Mouse (Mus musculus) CH12.LX (cell line): ENCODE data around the gene Cx3cl1. TPM values are rescaled to one million over a fixed set of nuclear protein-coding genes. Genes with fewer than 3 reads are reported as not detected.

Experiments
- DNase-seq: peaks from one replicate; pipeline ENCODE4 v3.0.0-alpha.2; 2013; ENCODE audit errors: extremely low read depth
- H3K27ac ChIP-seq: 2 replicates; pipeline ENCODE4 v1.5.1; 2012; ENCODE audit warnings: low read depth, mild to moderate bottlenecking, control low read depth, moderate library complexity; ENCODE audit not compliant: insufficient read depth
- H3K27me3 ChIP-seq: replicated peaks from 2 replicates; pipeline ENCODE3; 2012; ENCODE audit warnings: inconsistent platforms
- H3K36me3 ChIP-seq, 2 experiments: replicated peaks in 1 of 2; 2 replicates each; pipeline versions ENCODE3 to v1.6.1; 2012; ENCODE audit warnings: inconsistent platforms in 1 of 2, low read length in 1 of 2, mild to moderate bottlenecking in 1 of 2, mixed read lengths in 1 of 2, moderate library complexity in 1 of 2; ENCODE audit not compliant: control insufficient read depth in 1 of 2, insufficient read depth in 1 of 2
- H3K4me1 ChIP-seq, 2 experiments: 2 replicates each; pipeline ENCODE4 v1.6.1; 2012; ENCODE audit warnings: inconsistent platforms in 1 of 2, moderate library complexity in 1 of 2; ENCODE audit not compliant: insufficient read depth in 2 of 2, control insufficient read depth in 1 of 2
- H3K4me2 ChIP-seq: 2 replicates; pipeline ENCODE4 v1.6.1; 2012; ENCODE audit warnings: low read depth, mild to moderate bottlenecking, control low read depth; ENCODE audit not compliant: poor library complexity, insufficient read depth, severe bottlenecking
- H3K4me3 ChIP-seq, 3 experiments: fragments of 150-350 bp in 1 of 3; sonication (generic) in 1 of 3; replicated peaks in 1 of 3; 2 replicates each; pipeline versions ENCODE3 to v1.5.1; 2011 to 2012; ENCODE audit warnings: low read depth in 2 of 3, low read length in 2 of 3, mild to moderate bottlenecking in 2 of 3, moderate library complexity in 2 of 3, control low read depth in 1 of 3, improper control_type of control experiment in 1 of 3, inconsistent platforms in 1 of 3, mixed read lengths in 1 of 3; ENCODE audit not compliant: poor library complexity in 1 of 3
- H3K79me2 ChIP-seq: replicated peaks from 2 replicates; pipeline ENCODE4 v1.6.1; 2012; ENCODE audit warnings: mild to moderate bottlenecking, moderate library complexity; ENCODE audit not compliant: control insufficient read depth, poor library complexity, insufficient read depth, severe bottlenecking; ENCODE audit errors: extremely low read depth
- H3K9ac ChIP-seq: 2 replicates; pipeline ENCODE4 v1.6.1; 2012; ENCODE audit warnings: low read depth, mild to moderate bottlenecking, control low read depth, moderate library complexity; ENCODE audit not compliant: insufficient read depth
- H3K9me3 ChIP-seq: replicated peaks from 2 replicates; pipeline ENCODE3; 2012; ENCODE audit warnings: low read length, inconsistent platforms, mixed read lengths
- BHLHE40 ChIP-seq: IDR thresholded peaks from 2 replicates; pipeline ENCODE4 v1.6.1; 2011; ENCODE audit warnings: mild to moderate bottlenecking, low read depth, low read length, improper control_type of control experiment
- CHD1 ChIP-seq: IDR thresholded peaks from 2 replicates; pipeline ENCODE4 v1.6.1; 2012; ENCODE audit warnings: low read depth, low read length, improper control_type of control experiment, inconsistent platforms
- CHD2 ChIP-seq: IDR thresholded peaks from 2 replicates; pipeline ENCODE4 v1.6.1; 2011; ENCODE audit warnings: low read length, improper control_type of control experiment
- CTCF ChIP-seq, 2 experiments: IDR thresholded peaks in 1 of 2; conservative IDR thresholded peaks in 1 of 2; 2 replicates each; pipeline ENCODE4 v1.5.1; 2011 to 2012; ENCODE audit warnings: low read depth in 2 of 2, low read length in 2 of 2, improper control_type of control experiment in 1 of 2, inconsistent platforms in 1 of 2, mild to moderate bottlenecking in 1 of 2, moderate library complexity in 1 of 2
- E2F4 ChIP-seq: IDR thresholded peaks from 2 replicates; pipeline ENCODE4 v1.6.1; 2011; ENCODE audit warnings: low read depth, low read length, improper control_type of control experiment; ENCODE audit not compliant: insufficient replicate concordance
- ELF1 ChIP-seq: IDR thresholded peaks from 2 replicates; pipeline ENCODE4 v1.6.1; 2014; ENCODE audit warnings: low read depth, mild to moderate bottlenecking, inconsistent platforms, low read length, improper control_type of control experiment
- EP300 ChIP-seq: IDR thresholded peaks from 2 replicates; pipeline ENCODE4 v1.6.1; 2011; ENCODE audit warnings: low read length, improper control_type of control experiment
- ETS1 ChIP-seq: conservative IDR thresholded peaks from 2 replicates; pipeline ENCODE4 v1.6.1; 2012; ENCODE audit warnings: low read depth, mild to moderate bottlenecking, inconsistent platforms, low read length, improper control_type of control experiment, moderate library complexity
- GABPA ChIP-seq: IDR thresholded peaks from 2 replicates; pipeline ENCODE4 v1.6.1; 2012; ENCODE audit warnings: low read depth, low read length, improper control_type of control experiment, inconsistent platforms; ENCODE audit not compliant: insufficient replicate concordance
- HCFC1 ChIP-seq: IDR thresholded peaks from 2 replicates; pipeline ENCODE4 v1.6.1; 2012; ENCODE audit warnings: low read depth, mild to moderate bottlenecking, inconsistent platforms, low read length, improper control_type of control experiment
- IRF4 ChIP-seq: IDR thresholded peaks from 2 replicates; pipeline ENCODE4 v1.6.1; 2014; ENCODE audit warnings: low read depth, mild to moderate bottlenecking, inconsistent platforms, low read length, improper control_type of control experiment
- JUN ChIP-seq: IDR thresholded peaks from 2 replicates; pipeline ENCODE4 v1.6.1; 2011; ENCODE audit warnings: low read depth, mild to moderate bottlenecking, low read length, improper control_type of control experiment, moderate library complexity; ENCODE audit not compliant: insufficient read depth
- JUND ChIP-seq: conservative IDR thresholded peaks from 2 replicates; pipeline ENCODE4 v1.6.1; 2011; ENCODE audit warnings: low read depth, low read length, improper control_type of control experiment
- KAT2A ChIP-seq: IDR thresholded peaks from 2 replicates; pipeline ENCODE4 v1.6.1; 2012; ENCODE audit warnings: low read length, improper control_type of control experiment, inconsistent platforms; ENCODE audit not compliant: insufficient replicate concordance
- MAX ChIP-seq: IDR thresholded peaks from 2 replicates; pipeline ENCODE4 v1.6.1; 2011; ENCODE audit warnings: low read length, improper control_type of control experiment
- MAZ ChIP-seq: IDR thresholded peaks from 2 replicates; pipeline ENCODE4 v1.6.1; 2012; ENCODE audit warnings: low read depth, mild to moderate bottlenecking, inconsistent platforms, low read length, improper control_type of control experiment, moderate library complexity
- MEF2A ChIP-seq: IDR thresholded peaks from 2 replicates; pipeline ENCODE4 v1.6.1; 2014; ENCODE audit warnings: low read depth, mild to moderate bottlenecking, inconsistent platforms, low read length, improper control_type of control experiment, borderline replicate concordance
- MXI1 ChIP-seq: IDR thresholded peaks from 2 replicates; pipeline ENCODE4 v1.6.1; 2011; ENCODE audit warnings: mild to moderate bottlenecking, low read depth, low read length, improper control_type of control experiment
- MYC ChIP-seq: IDR thresholded peaks from 2 replicates; pipeline ENCODE4 v1.6.1; 2011; ENCODE audit warnings: low read depth, mild to moderate bottlenecking, improper control_type of control experiment, low read length
- NELFE ChIP-seq: IDR thresholded peaks from 2 replicates; pipeline ENCODE4 v1.6.1; 2011; ENCODE audit warnings: low read depth, low read length, improper control_type of control experiment
- NRF1 ChIP-seq: IDR thresholded peaks from 2 replicates; pipeline ENCODE4 v1.6.1; 2014; ENCODE audit warnings: low read depth, mild to moderate bottlenecking, inconsistent platforms, low read length, improper control_type of control experiment, moderate library complexity
- PAX5 ChIP-seq: IDR thresholded peaks from 2 replicates; pipeline ENCODE4 v1.6.1; 2012; ENCODE audit warnings: low read length, inconsistent platforms, mixed read lengths
- POLR2A ChIP-seq: IDR thresholded peaks from 2 replicates; pipeline ENCODE4 v1.6.1; 2011; ENCODE audit warnings: low read depth, mild to moderate bottlenecking, improper control_type of control experiment, low read length
- POLR2AphosphoS2 ChIP-seq: IDR thresholded peaks from 2 replicates; pipeline ENCODE4 v1.6.1; 2011; ENCODE audit warnings: low read depth, low read length, improper control_type of control experiment
- RAD21 ChIP-seq: IDR thresholded peaks from 2 replicates; pipeline ENCODE4 v1.6.1; 2011; ENCODE audit warnings: low read depth, mild to moderate bottlenecking, low read length, improper control_type of control experiment, moderate library complexity
- RCOR1 ChIP-seq: conservative IDR thresholded peaks from 2 replicates; pipeline ENCODE4 v1.6.1; 2012; ENCODE audit warnings: low read depth, mild to moderate bottlenecking, inconsistent platforms, low read length, improper control_type of control experiment
- SIN3A ChIP-seq: IDR thresholded peaks from 2 replicates; pipeline ENCODE4 v1.6.1; 2012; ENCODE audit warnings: low read length, improper control_type of control experiment, inconsistent platforms
- SMC3 ChIP-seq: IDR thresholded peaks from 2 replicates; pipeline ENCODE4 v1.6.1; 2011; ENCODE audit warnings: low read depth, low read length, improper control_type of control experiment
- TBP ChIP-seq: conservative IDR thresholded peaks from 2 replicates; pipeline ENCODE4 v1.6.1; 2011; ENCODE audit warnings: low read depth, low read length, improper control_type of control experiment
- TCF12 ChIP-seq: IDR thresholded peaks from 2 replicates; pipeline ENCODE4 v1.6.1; 2014; ENCODE audit warnings: low read depth, mild to moderate bottlenecking, inconsistent platforms, low read length, improper control_type of control experiment
- UBTF ChIP-seq: IDR thresholded peaks from 2 replicates; pipeline ENCODE4 v1.6.1; 2012; ENCODE audit warnings: low read depth, mild to moderate bottlenecking, inconsistent platforms, low read length, improper control_type of control experiment, moderate library complexity
- USF1 ChIP-seq: IDR thresholded peaks from 2 replicates; pipeline ENCODE4 v1.6.1; 2014; ENCODE audit warnings: low read depth, mild to moderate bottlenecking, inconsistent platforms, low read length, improper control_type of control experiment
- USF2 ChIP-seq: conservative IDR thresholded peaks from 2 replicates; pipeline ENCODE4 v1.6.1; 2011; ENCODE audit warnings: low read depth, low read length, improper control_type of control experiment
- ZC3H11A ChIP-seq: IDR thresholded peaks from 2 replicates; pipeline ENCODE4 v1.6.1; 2012; ENCODE audit warnings: low read depth, mild to moderate bottlenecking, inconsistent platforms, low read length, improper control_type of control experiment
- ZMIZ1 ChIP-seq: IDR thresholded peaks from 2 replicates; pipeline ENCODE4 v1.6.1; 2012; ENCODE audit warnings: low read depth, mild to moderate bottlenecking, inconsistent platforms, low read length, improper control_type of control experiment
- ZNF384 ChIP-seq: IDR thresholded peaks from 2 replicates; pipeline ENCODE4 v1.6.1; 2012; ENCODE audit warnings: low read depth, low read length, improper control_type of control experiment, inconsistent platforms
- dilution Hi-C: fragments of 300-500 bp; cut with MboI; formaldehyde crosslinking; loops from 2 replicates; pipeline ENCODE4 v1.14.3; 2020; ENCODE audit warnings: low sequenced_read_pairs; ENCODE audit not compliant: extremely low pct_unique_long_range_greater_than_20kb, extremely low pct_ligation_motif_present
- in situ Hi-C: fragments of 300-500 bp; cut with MboI; formaldehyde crosslinking; loops from 3 replicates; pipeline ENCODE4 v1.14.3; 2019; ENCODE audit warnings: low sequenced_read_pairs, low pct_ligation_motif_present, low pct_unique_long_range_greater_than_20kb, mixed read lengths
- polyA plus RNA-seq: library from polyadenylated mRNA; unstranded; fragments of >175 nt; gene quantifications from 2 replicates; pipeline ENCODE4 v1.2.1, GENCODE M21; 2012; ENCODE audit warnings: low read depth; ENCODE audit not compliant: insufficient read length
- total RNA-seq, 2 experiments: library from RNA; depleted of rRNA; stranded (reverse); fragments of 300-350 nt in 1 of 2; fragments of >200 nt in 1 of 2; gene quantifications; 2 replicates each; pipeline ENCODE4 v1.2.3; 2012 to 2014

Gene Cx3cl1
- total and polyA plus RNA-seq, 3 experiments = 0.19 to 4.2 (median 3.7) TPM

DNA sequence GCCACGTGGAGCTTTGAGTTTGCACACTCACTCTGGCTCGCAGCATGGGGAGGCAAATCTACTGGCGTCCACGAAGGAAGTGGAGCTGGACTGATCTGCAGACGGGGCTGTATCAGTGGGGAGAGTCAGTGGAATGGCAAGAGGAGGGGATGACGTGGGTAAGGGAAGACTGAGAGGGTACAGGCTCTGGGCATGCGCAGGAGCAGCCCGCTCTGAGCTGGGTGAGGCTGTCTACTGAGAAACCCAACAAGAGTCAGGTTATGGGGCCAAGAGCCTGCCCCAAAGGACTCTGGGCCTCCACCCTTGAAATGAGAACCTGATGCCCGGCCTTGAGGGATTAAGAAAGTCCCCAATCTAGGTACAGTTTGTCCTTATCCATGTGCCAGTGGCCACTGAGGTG, 26.8 kb upstream of the Cx3cl1 start (continued):
- TF ChIP-seq HCFC1 = no peak; the same call in 1 of the 2 replicates

DNA sequence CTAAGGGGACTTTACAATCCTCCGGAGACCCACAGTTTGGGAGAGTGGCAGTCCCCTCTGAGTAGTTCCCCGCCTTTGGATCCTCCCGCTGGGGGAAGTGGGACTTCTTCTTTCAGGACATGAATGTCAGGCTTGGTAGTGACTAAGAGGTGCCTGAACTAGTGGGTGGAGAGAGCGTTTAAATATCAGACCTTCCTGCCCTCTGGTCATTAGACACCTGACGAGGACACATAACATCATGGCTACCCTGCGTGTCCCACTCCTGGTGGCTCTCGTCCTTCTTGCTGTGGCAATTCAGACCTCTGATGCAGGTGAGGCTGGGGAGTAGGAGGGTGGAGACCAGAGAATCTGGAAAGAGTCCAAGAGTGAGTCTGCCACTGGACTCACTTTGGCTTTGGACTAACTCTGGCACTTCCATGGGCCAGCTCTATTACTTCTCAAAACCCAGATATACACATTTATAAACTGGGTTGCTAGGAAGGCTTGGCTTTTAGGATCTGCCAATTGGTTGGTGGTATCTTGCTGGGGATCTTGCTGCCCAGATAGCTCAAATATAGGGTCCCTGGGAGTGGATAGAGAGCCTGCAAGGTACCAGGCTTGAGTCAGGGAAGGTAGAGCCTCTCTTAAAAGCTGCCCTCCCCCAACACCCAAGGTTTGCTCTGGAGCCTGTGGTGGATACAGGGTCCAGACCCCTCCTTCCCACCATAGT, 26.2 kb upstream of the Cx3cl1 start, which contains the start of gene Ccl22:
TSS of gene Ccl22 (plus strand) at position 115 of the 709 bp plus-strand sequence.
- Histone ChIP-seq H3K9ac (peak within 1 kb of the TSS; percentile 92), H3K36me3 (peaks cover 41 to 50% of the 10 kb centered on the region in 2 experiments), H3K4me2 (peak within 1 kb of the TSS; percentile 85), H3K27ac (peak within 1 kb of the TSS; percentile 96), H3K27me3 (no peaks in the 10 kb centered on the region), H3K4me3 (peak within 1 kb of the TSS; percentile 63 to 82 (median 76)), H3K9me3 (peaks cover 3% of the 10 kb centered on the region), H3K4me1 (peaks cover 25 to 70% of the 10 kb centered on the region in 2 experiments), H3K79me2 (peaks cover 25% of the 10 kb centered on the region)
- TF ChIP-seq MEF2A (peak; percentile 88), CHD2 (no peak), IRF4 (peak; percentile 88), RAD21 (no peak), MXI1 (peak; percentile 17; the same call in 1 of the 2 replicates), SIN3A (peak; percentile 92), UBTF (0 out of 2 replicates have a peak, but pooled peaks have one; percentile 58), E2F4 (no peak), MYC (no peak), BHLHE40 (peak; percentile 52), PAX5 (no peak), ZC3H11A (no peak), TCF12 (peak; percentile 76; the same call in 1 of the 2 replicates), POLR2A (peak; percentile 81), ETS1 (peak; percentile 90), KAT2A (no peak), ZNF384 (no peak), GABPA (no peak), ELF1 (0 out of 2 replicates have a peak, but pooled peaks have one; percentile 15), NRF1 (no peak), CHD1 (peak; percentile 65; the same call in 1 of the 2 replicates), JUN (no peak; the same call in 1 of the 2 replicates), TBP (peak; percentile 97), ZMIZ1 (peak; percentile 99), CTCF (conservative IDR thresholded peaks at IDR 0.05 in 1 of 2, IDR thresholded peaks at IDR 0.05 in 1 of 2; ENCODE audit: low read depth in 2 of 2, low read length in 2 of 2) (no peak), RCOR1 (peak; percentile 60; the same call in 1 of the 2 replicates), POLR2AphosphoS2 (peak; percentile 96), USF2 (no peak), USF1 (no peak), MAX (peak; percentile 57; the same call in 1 of the 2 replicates), JUND (no peak), EP300 (peak; percentile 76), MAZ (peak; percentile 37; the same call in 1 of the 2 replicates), SMC3 (no peak; the same call in 1 of the 2 replicates), NELFE (peak; percentile 77), HCFC1 (no peak)
- dilution Hi-C loops = no loop called here
- DNase-seq = peak; percentile 81
- in situ Hi-C loops = no loop called here
